Mouse (Mus musculus) heart, postnatal 0 days (tissue): ENCODE measurements around the gene Bdkrb1.

Source experiments
- CTCF ChIP-seq: IDR thresholded peaks from 2 replicates; pipeline ENCODE4 v1.5.1; 2016; ENCODE audit warnings: antibody characterized with exemption, control low read depth, low read depth
- EP300 ChIP-seq: IDR thresholded peaks from 2 replicates; pipeline ENCODE4 v1.6.1; 2016; ENCODE audit warnings: antibody characterized with exemption, low read depth

GRCm38 (mm10) chr12:105557250-105557925 lies 45.5 kb upstream of the Bdkrb1 start:
- TF ChIP-seq CTCF (no peak), EP300 (no peak)
